Mouse (Mus musculus): ENCODE results near the gene Rela. TPM values are rescaled to one million over a fixed set of nuclear protein-coding genes. Genes with fewer than 3 reads are reported as not detected.
A peak's percentile ranks its signal among the peaks of the same experiment; 100 is the strongest.

Rela gene
- polyA plus RNA-seq, 1 experiment = 44.7 TPM

GRCm38 (mm10) chr19:5690343-5690735, 53.1 kb downstream of the Rela start:
- TF ChIP-seq POLR2A (IDR thresholded peaks at IDR 0.05; ENCODE audit: borderline replicate concordance, extremely low read depth, insufficient read depth, insufficient read length, poor library complexity, severe bottlenecking) = no peak
- TF ChIP-seq CTCF (IDR thresholded peaks at IDR 0.05; ENCODE audit: borderline replicate concordance, extremely low read depth, insufficient read depth, insufficient read length) = no peak
- no peak for DNase-seq (ENCODE audit: low read depth)

GRCm38 (mm10) chr19:5691601-5692000, 54.3 kb downstream of the Rela start:
- no peak for TF ChIP-seq CTCF (IDR thresholded peaks at IDR 0.05; ENCODE audit: borderline replicate concordance, extremely low read depth, insufficient read depth, insufficient read length)
- TF ChIP-seq POLR2A (IDR thresholded peaks at IDR 0.05; ENCODE audit: borderline replicate concordance, extremely low read depth, insufficient read depth, insufficient read length, poor library complexity, severe bottlenecking) = no peak
- DNase-seq (ENCODE audit: low read depth) = no peak

- TF ChIP-seq POLR2A (IDR thresholded peaks at IDR 0.05; ENCODE audit: borderline replicate concordance, extremely low read depth, insufficient read depth, insufficient read length, poor library complexity, severe bottlenecking) (no peak), CTCF (IDR thresholded peaks at IDR 0.05; ENCODE audit: borderline replicate concordance, extremely low read depth, insufficient read depth, insufficient read length) (no peak)
- no peak for DNase-seq (ENCODE audit: low read depth)
Observed at GRCm38 (mm10) chr19:5692086-5692912, 55.0 kb downstream of the Rela start.

GRCm38 (mm10) chr19:5692913-5693396, 55.7 kb downstream of the Rela start:
- no peak for DNase-seq (ENCODE audit: low read depth)
- TF ChIP-seq POLR2A (IDR thresholded peaks at IDR 0.05; ENCODE audit: borderline replicate concordance, extremely low read depth, insufficient read depth, insufficient read length, poor library complexity, severe bottlenecking) = no peak

- DNase-seq (ENCODE audit: low read depth) = no peak
- TF ChIP-seq POLR2A (IDR thresholded peaks at IDR 0.05; ENCODE audit: borderline replicate concordance, extremely low read depth, insufficient read depth, insufficient read length, poor library complexity, severe bottlenecking) (no peak), CTCF (IDR thresholded peaks at IDR 0.05; ENCODE audit: borderline replicate concordance, extremely low read depth, insufficient read depth, insufficient read length) (no peak)
Observed at GRCm38 (mm10) chr19:5693801-5694200, 56.5 kb downstream of the Rela start.

GRCm38 (mm10) chr19:5695849-5696462, 58.7 kb downstream of the Rela start:
- TF ChIP-seq CTCF (IDR thresholded peaks at IDR 0.05; ENCODE audit: borderline replicate concordance, extremely low read depth, insufficient read depth, insufficient read length) (no peak), POLR2A (IDR thresholded peaks at IDR 0.05; ENCODE audit: borderline replicate concordance, extremely low read depth, insufficient read depth, insufficient read length, poor library complexity, severe bottlenecking) (no peak)
- peak; percentile 65 for DNase-seq (ENCODE audit: low read depth)

Other genes starting within 250 kb of the Rela start
- gene Sart1, start 248.8 kb upstream of the Rela start, polyA plus RNA-seq (2012; rRNA removed) = 40.9 and 65.0 TPM in 2 replicates
- gene Tsga10ip, start 235.0 kb upstream of the Rela start, polyA plus RNA-seq (2012; rRNA removed) = 0.04 and 0.20 TPM in 2 replicates
- gene Drap1, start 212.5 kb upstream of the Rela start, polyA plus RNA-seq (2012; rRNA removed) = 224 and 257 TPM in 2 replicates
- gene AI837181, start 212.3 kb upstream of the Rela start, polyA plus RNA-seq (2012; rRNA removed) = 86.4 and 106 TPM in 2 replicates
- not detected in 2 replicates for gene Fosl1, start 189.9 kb upstream of the Rela start, polyA plus RNA-seq (2012; rRNA removed)
- gene Ccdc85b, start 179.6 kb upstream of the Rela start, polyA plus RNA-seq (2012; rRNA removed) = 9.6 and 12.1 TPM in 2 replicates
- gene Fibp, start 176.9 kb upstream of the Rela start, polyA plus RNA-seq (2012; rRNA removed) = 179 and 266 TPM in 2 replicates
- gene Ctsw, start 169.0 kb upstream of the Rela start, polyA plus RNA-seq (2012; rRNA removed) = 2.9 and 3.7 TPM in 2 replicates
- gene Efemp2, start 163.5 kb upstream of the Rela start, polyA plus RNA-seq (2012; rRNA removed) = 47.7 and 58.5 TPM in 2 replicates
- 46.4 and 73.2 TPM in 2 replicates for gene Mus81, start 149.1 kb upstream of the Rela start, polyA plus RNA-seq (2012; rRNA removed)
- gene Cfl1, start 147.0 kb upstream of the Rela start, polyA plus RNA-seq (2012; rRNA removed) = 1,637 and 1,665 TPM in 2 replicates
- 2.5 and 4.7 TPM in 2 replicates for gene 1700020D05Rik, start 133.7 kb upstream of the Rela start, polyA plus RNA-seq (2012; rRNA removed)
- 92.3 and 123 TPM in 2 replicates for gene Snx32, start 126.9 kb upstream of the Rela start, polyA plus RNA-seq (2012; rRNA removed)
- gene Ovol1, start 76.8 kb upstream of the Rela start, polyA plus RNA-seq (2012; rRNA removed) = 0.31 and 0.42 TPM in 2 replicates
- gene Ap5b1, start 69.5 kb upstream of the Rela start, polyA plus RNA-seq (2012; rRNA removed) = 2.6 and 4.5 TPM in 2 replicates
- 62.0 and 111 TPM in 2 replicates for gene Rnaseh2c, start 35.6 kb upstream of the Rela start, polyA plus RNA-seq (2012; rRNA removed)
- 163 and 181 TPM in 2 replicates for gene Kat5, start 27.2 kb upstream of the Rela start, polyA plus RNA-seq (2012; rRNA removed)
- 30.8 and 32.5 TPM in 2 replicates for gene Sipa1, start 26.2 kb downstream of the Rela start, polyA plus RNA-seq (2012; rRNA removed)
- gene Map3k11, start 51.3 kb downstream of the Rela start, polyA plus RNA-seq (2012; rRNA removed) = 21.6 and 22.9 TPM in 2 replicates
- 95.9 and 120 TPM in 2 replicates for gene Pcnx3, start 51.4 kb downstream of the Rela start, polyA plus RNA-seq (2012; rRNA removed)
- gene Kcnk7, start 66.9 kb downstream of the Rela start, polyA plus RNA-seq (2012; rRNA removed) = 0.13 TPM in 1 of 2 replicates, not detected in the other
- gene Ehbp1l1, start 88.8 kb downstream of the Rela start, polyA plus RNA-seq (2012; rRNA removed) = 18.3 and 20.4 TPM in 2 replicates
- 258 and 404 TPM in 2 replicates for gene Fam89b, start 92.2 kb downstream of the Rela start, polyA plus RNA-seq (2012; rRNA removed)
- 52.1 and 70.3 TPM in 2 replicates for gene Ltbp3, start 103.4 kb downstream of the Rela start, polyA plus RNA-seq (2012; rRNA removed)
- gene Scyl1, start 133.9 kb downstream of the Rela start, polyA plus RNA-seq (2012; rRNA removed) = 130 and 153 TPM in 2 replicates
- gene Frmd8, start 237.8 kb downstream of the Rela start, polyA plus RNA-seq (2012; rRNA removed) = 18.9 and 21.3 TPM in 2 replicates
- gene Slc25a45, start 240.3 kb downstream of the Rela start, polyA plus RNA-seq (2012; rRNA removed) = 2.6 and 3.5 TPM in 2 replicates